Mouse (Mus musculus) 3134 (cell line): ENCODE measurements around the gene Slc16a9.
"Not testable (repeated sequence)": the region's sequence is repeated elsewhere in the genome, so short reads cannot be mapped to it uniquely, and the experiment has no call there.

Source experiments
- DNase-seq: peaks from one replicate; pipeline ENCODE4 v3.0.0-alpha.2; 2011; ENCODE audit warnings: low spot score; ENCODE audit not compliant: insufficient read length; ENCODE audit errors: extremely low read depth

Gene Slc16a9

GRCm38 (mm10) chr10:70244921-70245558, at the start of gene Slc16a9:
Gene Slc16a9, plus strand, starts transcription at chr10:70245100.
- DNase-seq: no peak

- no peak for DNase-seq
These were observed 49.6 kb upstream of the Slc16a9 start for GRCm38 (mm10) chr10:70195279-70195678.

GRCm38 (mm10) chr10:70195786-70196185, 49.1 kb upstream of the Slc16a9 start:
- no peak for DNase-seq

GRCm38 (mm10) chr10:70196666-70197065, 48.2 kb upstream of the Slc16a9 start:
- no peak for DNase-seq

GRCm38 (mm10) chr10:70197601-70198000, 47.3 kb upstream of the Slc16a9 start:
- no peak for DNase-seq

- DNase-seq: no peak
These were observed 46.9 kb upstream of the Slc16a9 start for GRCm38 (mm10) chr10:70198012-70198411.

GRCm38 (mm10) chr10:70198951-70199463, 45.9 kb upstream of the Slc16a9 start:
- DNase-seq: no peak

GRCm38 (mm10) chr10:70199466-70200210, 45.3 kb upstream of the Slc16a9 start:
- DNase-seq: no peak

- no peak for DNase-seq
These were observed 43.9 kb upstream of the Slc16a9 start for GRCm38 (mm10) chr10:70200889-70201500.

GRCm38 (mm10) chr10:70204505-70205399, 40.1 kb upstream of the Slc16a9 start, which contains the start of gene Mrln:
Gene Mrln, plus strand, starts transcription at chr10:70204664.
- DNase-seq: no peak

GRCm38 (mm10) chr10:70211281-70211680, 33.6 kb upstream of the Slc16a9 start:
- DNase-seq: no peak

- no peak for DNase-seq
These were observed 23.9 kb upstream of the Slc16a9 start for GRCm38 (mm10) chr10:70220971-70221370.

- not testable (repeated sequence) for DNase-seq
These were observed 22.7 kb upstream of the Slc16a9 start for GRCm38 (mm10) chr10:70222231-70222630.

GRCm38 (mm10) chr10:70224571-70224970, 20.3 kb upstream of the Slc16a9 start:
- no peak for DNase-seq

- no peak for DNase-seq
These were observed 19.1 kb upstream of the Slc16a9 start for GRCm38 (mm10) chr10:70225760-70226159.

GRCm38 (mm10) chr10:70226608-70227007, 18.3 kb upstream of the Slc16a9 start:
- DNase-seq: no peak

GRCm38 (mm10) chr10:70230352-70230751, 14.5 kb upstream of the Slc16a9 start:
- DNase-seq: no peak

- no peak for DNase-seq
These were observed 7.0 kb upstream of the Slc16a9 start for GRCm38 (mm10) chr10:70237936-70238335.

- DNase-seq: no peak
These were observed 2.0 kb upstream of the Slc16a9 start for GRCm38 (mm10) chr10:70242751-70243444.

GRCm38 (mm10) chr10:70245559-70245945, 652 bp downstream of the Slc16a9 start:
- no peak for DNase-seq
